Mouse (Mus musculus) cerebellum, postnatal 36 days (tissue): ENCODE data around the gene Smg8.
"Not testable (repeated sequence)": the region's sequence is repeated elsewhere in the genome, so short reads cannot be mapped to it uniquely, and the experiment has no call there.

Experiments
- DNase-seq, 2 experiments: peaks; one replicate each; pipeline ENCODE4 v3.0.0; 2021 to 2022; ENCODE audit warnings: mixed read lengths in 2 of 2

The Smg8 gene

DNA sequence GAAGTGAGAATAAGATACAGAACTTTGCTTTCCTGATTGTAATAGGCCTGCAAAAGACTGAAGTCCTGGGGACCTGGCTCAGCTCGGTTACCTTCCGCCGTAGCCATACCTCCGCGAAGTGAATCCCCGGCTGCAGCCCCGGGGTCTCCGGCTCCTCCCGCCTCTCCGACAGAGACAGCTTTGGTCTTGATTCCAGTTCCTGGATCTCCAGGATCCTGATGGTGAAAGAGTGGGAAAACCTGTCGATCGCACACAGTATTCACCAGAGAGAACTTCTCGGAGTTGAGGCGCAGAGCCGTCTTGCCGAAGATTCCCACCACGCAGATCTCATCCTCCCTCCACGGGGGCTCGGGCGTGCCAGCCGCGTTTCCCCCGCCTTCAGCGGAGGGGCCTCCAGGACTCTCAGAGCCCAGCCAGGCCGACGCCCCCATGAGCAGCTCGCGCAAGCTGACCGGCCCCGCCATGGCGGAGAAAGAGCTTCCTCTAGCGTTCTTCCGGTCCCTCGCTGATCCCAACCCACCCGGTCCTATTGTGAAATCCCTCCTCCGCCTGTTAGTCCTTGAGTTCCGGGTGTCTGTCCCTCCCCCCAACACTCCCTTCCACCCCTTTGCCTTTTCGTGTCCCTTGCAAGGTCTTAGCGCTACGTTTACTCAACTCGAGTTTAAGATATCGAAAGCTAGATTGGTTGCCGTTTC lies at the start of gene Smg8:
Gene Smg8 (minus strand): TSS at position 485 of the 695 bp plus-strand sequence.
- peak; percentile 78 to 81 for DNase-seq

DNA sequence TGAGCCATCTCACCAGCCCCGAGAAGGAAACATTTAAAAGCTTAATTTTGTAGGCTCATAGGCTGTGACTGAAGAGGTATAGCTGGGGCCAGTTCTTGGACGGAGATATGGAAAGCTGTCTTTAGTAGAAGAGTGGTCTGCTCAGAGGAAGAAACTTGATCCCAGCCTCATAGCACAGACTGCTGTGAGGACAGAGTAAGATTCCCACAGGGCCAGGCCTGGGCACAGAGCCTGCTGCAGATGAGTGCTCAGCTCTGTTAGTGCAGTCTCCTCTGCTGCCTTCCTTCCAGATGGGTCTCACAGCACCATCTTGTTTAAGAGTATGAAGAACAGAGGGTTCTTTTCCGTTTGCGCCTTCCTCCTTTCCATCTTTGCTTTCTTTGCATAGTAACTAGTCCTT lies 49.7 kb upstream of the Smg8 start:
- no peak for DNase-seq

DNA sequence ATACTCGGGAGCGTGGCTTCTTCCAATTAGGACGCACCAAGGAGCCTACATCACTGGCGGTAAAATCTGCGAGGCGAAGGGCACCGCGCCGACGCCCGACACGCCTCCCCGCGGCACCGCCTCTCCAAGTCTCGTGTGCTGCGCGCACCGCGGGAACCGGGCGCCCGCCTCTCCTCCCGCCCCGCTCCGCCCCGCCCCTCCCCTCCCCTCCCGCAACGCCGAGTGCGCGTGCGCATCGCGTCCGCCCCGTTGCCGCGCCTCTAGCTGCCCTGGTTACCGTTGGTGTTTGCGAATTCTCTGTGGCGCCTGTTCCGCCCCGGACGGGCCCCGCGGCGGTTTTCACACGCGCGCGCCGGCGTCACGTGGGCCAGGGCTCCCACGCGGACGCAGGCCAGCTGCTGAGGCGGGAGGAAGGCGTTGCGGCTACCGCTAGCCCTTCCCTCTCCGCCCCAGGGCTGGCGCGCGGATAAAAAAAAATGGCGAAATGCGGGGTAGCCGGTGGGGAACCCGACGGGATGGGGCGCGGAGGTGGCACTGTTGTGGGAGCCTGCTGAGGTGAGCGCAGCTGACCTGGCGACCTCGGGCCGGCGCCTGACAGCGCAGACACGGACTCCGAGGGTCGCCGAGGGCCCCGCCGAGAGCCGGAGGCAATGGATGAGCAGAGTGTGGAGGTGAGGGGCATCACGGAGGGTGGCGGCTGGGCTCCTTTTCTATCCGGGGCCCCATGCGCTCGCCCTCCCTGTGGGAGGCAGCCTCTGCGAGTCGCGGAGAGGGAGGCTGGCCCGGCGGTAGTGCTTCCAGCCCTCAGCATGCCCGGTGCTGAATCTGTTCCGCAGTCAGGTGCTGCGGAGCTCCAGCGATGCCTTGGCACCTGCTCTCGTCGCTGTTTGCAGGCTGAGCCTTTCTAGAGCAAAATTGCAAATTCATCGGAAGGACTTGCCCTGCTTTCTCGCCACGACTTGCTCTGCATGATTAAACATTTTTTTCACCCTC lies 40.5 kb upstream of the Smg8 start, which contains the start of gene Trim37:
Gene Trim37 (plus strand): TSS at position 254 of the 993 bp plus-strand sequence.
- peak; percentile 82 to 86 for DNase-seq

DNA sequence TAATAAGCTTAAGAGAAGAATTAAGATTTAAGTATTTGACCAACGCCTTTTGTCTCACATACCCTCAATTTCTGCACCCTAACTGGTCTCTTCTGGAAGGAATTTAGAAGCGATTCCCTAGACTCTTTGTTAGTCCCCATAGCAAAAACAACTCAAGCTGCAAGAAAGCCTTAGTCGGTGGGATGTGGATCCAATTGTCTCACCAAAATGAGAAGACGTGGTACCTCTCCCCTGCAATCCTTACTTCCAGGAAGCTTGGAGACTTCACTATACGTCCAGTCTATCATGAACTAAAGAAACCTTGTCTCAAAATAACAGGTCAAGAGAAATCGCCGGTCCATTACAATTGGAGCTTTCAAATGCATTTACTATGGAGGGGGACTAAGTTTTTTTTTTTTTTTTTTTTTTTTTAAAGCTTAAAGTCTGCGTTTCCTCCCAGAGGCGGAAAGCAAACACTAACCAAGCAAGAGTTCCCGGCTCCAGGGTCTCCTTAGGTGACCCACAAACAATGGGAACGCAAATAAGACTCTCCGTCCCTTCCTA lies 39.8 kb upstream of the Smg8 start:
- DNase-seq = no peak

DNA sequence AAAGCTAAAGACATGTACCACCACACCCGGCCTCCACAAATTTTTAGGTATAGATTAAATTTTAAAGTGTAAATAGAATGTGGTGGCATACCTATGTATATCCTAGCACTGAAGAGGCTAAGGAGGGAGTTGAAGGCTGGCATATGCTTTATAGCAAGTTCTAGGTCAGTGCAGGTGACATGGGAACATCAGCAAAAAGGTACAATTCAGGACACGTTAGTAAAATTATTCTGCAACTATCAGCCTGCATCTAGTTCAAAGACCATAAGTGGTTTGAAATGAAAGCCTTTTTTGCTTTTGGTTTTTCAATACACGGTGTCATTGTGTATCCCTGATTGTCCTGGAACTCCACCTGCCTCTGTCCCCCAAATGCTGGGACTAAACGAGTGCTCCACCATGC lies 39.0 kb upstream of the Smg8 start:
- no peak for DNase-seq

DNA sequence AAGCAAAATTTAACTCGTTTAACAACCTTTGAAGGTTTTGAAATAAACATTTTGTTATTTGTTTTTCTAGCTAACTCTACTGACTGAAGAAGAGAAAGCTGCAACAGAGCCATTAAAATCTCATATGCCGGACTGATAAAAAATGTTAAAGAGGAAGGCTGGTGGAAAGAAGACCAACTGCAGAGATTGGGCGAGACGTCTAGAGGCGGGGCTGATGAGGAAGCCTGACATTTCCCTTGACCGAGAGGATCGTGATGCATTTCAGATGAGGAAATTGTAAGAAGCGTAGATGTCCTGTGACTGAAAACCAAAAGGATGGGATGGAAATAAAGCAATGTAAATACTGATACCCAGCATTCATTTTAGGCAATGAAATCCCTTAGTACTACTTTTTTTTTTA lies 35.3 kb upstream of the Smg8 start:
- DNase-seq = no peak

DNA sequence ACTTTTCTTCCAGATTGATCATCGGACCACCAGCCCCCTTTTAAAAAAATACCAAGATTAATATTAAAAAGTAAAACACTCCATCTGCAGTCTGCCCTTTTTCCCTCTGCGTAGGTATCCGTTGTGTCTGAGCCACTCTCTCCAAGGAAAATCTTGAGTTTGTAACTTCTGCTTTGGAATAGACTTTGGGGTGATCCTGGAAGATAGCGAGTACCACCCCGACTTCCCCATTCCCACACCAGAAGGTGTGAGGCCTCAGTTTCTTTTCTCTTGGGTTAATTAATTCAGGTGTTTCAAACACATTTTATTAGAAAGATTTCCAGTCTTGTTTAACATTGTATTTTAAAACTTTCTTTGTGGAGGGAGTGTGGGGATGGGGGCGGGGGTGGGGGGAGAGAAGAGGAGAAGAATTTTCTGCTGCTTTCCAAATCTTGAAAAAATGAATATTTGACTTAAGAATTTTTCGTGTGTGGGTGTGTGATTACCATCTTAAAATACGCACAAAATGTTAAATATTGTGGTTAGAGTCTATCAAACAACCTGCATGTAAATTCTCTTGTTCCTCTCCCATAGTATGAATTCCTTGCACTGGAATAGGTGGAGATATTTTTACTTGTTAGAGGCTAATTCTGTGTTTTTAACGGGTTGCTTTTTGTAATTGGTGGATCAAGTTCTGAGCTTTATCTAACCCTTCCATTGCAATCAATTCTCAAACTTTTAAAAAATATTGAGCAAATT lies 23.8 kb upstream of the Smg8 start:
- no peak for DNase-seq

DNA sequence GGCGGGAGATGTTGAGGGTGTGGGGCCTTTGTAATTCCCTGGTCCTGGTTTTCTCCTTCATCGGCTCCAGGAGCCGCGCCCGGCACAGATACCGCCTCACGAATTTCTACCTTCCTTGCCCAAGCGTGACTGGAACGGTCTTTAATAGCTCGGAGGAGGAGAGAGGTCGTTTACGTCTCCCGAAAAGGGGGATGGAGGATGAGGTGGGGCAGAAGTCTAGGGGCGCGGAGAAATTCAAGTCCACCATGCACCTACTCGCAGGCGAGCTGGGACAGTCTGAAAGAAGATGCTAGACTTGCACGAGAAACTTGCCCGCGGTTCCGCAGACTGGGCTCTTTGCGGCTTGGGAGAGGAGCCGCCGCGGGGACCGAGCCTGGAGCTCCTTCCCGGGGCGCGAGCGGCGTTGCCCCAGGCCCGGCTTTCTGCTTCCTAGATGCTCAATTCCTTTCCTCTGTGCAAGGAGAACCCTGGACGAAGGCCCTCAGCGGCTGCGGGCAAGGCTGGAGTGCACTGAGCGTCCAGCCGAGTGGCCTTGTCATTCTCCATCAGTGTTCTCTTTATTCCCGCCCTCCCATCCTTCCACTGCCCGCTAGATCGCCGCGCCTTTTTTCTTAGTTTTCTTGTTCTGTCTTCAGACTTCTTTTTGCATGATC lies 23.1 kb upstream of the Smg8 start:
- DNase-seq = peak; percentile 22 to 27

DNA sequence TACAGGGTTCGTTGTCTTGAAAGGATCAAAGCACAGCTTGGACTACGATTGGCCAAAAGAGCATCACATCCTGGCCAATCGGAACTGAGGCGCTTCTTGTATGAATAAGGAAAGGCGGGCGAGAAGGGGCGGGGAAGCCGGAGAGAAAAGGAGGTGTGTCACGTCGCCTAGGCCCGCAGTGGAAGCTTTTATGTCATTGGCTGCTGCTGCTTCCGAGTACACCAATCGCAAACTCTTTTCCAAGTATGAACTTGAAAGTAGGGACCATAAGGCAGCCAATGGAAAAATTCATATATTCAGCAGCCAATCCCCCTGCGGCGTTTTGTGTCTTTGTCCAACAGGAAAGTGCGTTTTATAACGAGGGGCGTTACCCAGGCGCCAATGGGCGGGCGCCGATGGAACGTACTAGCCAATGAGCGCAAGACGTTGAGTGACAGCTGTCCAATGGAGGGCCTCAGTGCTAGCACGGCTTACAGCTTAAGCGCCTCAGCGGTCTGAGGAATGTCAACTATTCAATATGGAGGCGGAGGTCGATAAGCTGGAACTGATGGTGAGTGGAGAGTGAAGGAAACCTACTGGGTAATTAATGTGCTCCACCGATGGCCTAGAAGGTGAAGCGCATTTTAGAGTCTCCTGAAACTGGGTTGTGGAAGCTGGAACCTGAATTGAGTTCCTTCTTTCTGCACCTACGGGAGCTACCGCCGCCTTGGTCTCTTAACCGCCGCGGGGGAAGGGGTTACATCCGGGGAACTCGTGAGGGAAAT lies 22.4 kb upstream of the Smg8 start, which contains the start of gene Ska2:
Gene Ska2 (plus strand): TSS at position 480 of the 764 bp plus-strand sequence.
- peak; percentile 95 to 97 for DNase-seq

DNA sequence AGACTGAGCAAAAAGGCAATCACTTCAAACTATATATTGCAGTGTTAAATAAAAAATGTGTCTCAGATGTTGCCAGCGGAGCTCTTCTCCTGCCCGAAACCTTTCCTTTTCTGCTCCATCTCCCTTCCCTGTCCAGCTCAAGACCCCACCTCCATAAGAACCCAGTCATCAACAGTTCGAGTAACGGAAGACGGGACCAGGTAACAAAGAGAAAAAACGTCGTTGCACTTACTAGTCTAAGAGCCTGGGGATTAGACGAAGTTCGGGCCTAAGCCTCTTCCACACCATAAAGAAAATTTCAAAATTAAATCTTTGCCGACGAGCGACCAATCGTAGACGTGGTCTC lies 21.8 kb upstream of the Smg8 start, which contains the start of gene Prr11:
Gene Prr11 (minus strand): TSS at position 300 of the 346 bp plus-strand sequence.
- DNase-seq = no peak

DNA sequence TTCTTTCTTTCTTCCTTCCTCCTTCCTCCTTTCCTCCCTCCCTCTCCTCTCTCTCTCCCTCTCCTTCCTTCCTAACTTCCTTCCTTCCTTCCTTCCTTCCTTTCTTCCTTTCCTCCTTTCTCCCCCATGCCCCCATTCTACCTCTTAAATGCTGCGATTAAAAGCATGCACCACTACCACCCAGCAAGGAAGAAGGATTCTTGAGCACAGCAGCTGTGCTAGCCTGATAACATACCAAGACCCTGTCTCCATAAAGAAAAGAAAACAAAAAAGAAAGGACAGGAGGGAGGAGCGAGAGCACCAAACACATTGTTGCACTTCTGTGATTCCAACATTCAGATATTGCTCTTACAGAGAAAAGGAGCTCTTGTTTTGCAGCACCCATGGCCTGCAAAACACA lies 568 bp upstream of the Smg8 start:
- DNase-seq = no peak

DNA sequence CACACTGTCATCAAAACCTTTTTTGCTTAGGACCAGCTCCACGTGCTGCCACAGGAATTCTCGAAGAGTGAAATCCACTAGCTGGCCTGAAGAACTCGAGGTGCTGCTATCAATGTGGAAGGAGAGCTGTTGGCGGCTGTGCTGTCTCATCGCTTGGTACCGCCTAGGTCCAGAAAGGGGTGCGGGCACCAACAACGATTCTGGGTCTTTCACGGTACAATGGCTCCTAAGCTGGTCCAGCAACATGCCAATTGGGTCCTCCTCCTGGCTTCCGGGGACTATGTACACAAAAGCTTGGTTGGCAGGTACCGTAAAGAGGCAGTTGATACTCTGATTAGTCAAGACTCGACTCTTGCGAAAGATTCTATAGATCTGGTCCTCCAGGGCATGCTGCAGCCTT lies 1.1 kb downstream of the Smg8 start:
- DNase-seq = no peak

DNA sequence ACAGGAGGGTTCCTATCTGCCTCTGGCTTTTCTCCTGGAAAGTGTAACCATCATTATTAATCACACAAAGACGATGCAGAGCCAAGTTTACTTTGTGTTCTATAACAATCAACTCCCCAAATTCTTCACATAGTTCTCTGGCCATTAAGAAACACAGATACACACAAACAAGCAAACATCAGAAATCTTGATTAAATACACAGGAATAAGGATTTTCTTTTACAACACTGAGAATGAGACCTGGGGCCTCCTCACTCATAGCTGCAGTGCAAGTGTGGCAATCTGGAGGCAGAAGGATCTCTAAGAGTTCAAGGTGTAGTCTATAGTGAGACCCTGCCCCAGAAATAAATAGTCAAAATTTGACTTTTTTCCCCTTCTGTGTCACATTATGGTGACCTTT lies 2.9 kb downstream of the Smg8 start:
- DNase-seq = no peak

DNA sequence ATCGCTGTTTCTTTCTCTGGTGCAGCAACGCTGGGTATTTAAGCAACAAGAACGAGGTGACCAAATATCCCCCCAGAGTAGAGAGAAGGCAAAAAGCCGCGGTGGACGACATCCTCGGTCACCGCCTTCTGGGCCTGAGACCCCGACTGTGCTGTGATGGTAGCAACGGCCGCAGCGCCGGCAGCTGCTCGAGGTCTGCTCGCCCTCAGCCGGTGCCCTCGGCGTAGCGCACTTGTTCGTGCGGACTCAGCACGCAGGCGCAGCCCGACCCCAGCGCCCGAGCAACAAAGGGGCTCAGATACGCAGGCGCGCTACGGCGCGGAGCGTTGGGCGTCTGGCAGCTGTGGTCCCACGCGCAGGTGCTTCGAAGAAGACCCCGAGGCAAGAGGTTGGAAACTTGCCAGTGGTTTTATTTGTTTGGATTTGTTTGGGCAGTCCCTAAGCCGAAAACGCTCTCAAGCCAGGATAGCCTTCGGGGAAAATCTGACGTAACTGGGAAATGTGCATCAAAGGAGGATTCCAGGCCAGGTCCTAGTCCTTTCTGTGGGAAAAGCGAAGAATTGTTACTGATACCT lies 12.6 kb downstream of the Smg8 start, which contains the start of gene Gdpd1:
Gene Gdpd1 (minus strand): TSS at position 197 of the 575 bp plus-strand sequence.
- peak; percentile 87 to 90 for DNase-seq

DNA sequence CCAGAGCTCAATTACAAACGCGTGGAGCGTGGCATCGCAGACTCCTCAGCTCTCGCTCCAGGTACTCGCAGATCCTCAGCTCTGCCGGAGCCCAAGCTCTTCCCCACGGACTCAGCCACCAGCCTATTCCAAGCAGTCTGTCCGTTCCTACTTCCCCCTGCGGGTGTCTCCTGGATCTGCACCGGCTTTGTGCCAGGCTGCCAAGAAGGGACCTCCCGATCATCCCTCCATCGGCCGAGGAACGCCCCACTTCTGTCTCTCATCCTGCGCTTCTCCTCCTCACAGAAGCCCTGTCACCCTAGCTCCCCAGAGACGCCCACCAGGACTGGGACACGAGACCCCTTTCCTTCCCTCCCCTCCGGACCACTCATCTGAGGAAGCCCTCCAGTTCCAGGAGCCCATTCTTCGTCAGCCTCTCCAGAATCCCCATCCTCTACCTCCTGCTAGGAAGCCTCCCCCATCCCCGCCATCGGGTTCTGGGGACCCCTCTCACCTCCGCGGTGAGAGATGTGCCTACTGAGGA lies 13.2 kb downstream of the Smg8 start:
- peak; percentile 73 to 77 for DNase-seq

DNA sequence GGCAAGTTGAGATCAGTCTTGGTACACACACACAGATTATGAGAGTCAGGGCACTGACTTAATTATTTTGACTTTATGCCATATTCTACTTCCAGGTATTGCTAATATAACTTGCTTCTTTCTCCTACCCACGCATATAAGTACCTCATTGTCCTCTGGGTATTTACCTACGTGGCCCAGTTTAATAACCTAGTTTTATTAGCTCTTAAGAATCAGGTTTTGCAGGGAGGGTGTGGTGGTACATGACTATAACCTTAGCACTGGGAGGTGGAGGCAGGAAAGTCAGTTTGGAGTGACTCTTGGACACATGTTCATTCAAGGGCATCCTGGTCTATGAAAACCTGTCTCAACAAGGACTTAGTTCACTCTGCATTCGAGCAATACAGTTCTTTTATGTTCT lies 24.5 kb downstream of the Smg8 start:
- DNase-seq = no peak

DNA sequence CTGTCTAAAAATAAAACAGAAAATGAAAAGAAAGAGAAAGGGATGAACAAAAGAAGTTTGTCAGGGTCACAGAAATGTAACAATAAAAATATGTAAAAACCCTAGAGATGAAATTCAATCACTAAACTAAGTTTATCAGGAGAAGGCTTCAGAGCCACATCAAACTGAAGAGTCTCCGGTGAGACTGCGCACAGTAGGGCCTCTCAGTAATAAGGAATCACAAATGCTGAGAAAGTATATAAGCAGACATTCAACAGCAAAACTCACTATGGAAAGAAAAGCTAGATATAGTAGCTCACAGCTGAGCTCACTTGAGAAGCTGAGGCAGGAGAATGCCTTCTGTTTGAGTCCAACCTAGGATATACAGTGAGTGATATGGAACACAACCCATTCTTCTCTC lies 26.2 kb downstream of the Smg8 start:
- DNase-seq = no peak

DNA sequence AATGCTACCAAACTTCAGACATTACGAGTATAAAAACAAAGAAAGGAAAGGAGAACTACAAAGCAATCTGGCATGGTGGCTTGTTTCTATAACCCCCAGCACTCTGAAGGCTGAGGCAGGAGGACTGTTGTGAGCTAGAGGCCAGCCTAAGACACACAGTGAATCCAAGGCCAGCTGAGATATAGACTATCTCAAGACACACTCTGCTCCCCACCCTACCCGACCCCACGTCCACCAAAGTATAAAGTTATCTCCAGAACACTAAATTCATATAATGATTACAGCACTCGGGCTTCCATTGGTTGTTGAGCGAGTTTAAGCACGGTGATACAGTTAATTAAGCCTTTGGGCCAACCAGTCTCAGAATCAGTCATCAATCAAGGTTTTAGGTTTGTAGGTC lies 30.3 kb downstream of the Smg8 start:
- DNase-seq = no peak

DNA sequence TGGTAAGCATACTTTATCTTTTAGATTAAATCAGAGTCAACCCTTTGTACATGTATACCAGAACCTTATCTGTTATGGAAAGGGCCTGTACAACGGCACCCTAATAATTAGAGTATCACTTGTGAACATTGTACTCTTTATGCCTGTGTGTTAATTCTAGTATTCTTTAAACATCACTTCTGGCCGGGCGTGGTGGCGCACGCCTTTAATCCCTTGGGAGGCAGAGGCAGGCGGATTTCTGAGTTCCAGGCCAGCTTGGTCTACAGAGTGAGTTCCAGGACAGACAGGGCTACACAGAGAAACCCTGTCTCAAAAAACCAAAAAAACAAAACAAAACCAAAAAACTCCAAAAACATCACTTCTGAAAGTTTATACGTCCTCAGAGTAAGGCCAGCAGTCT lies 37.7 kb downstream of the Smg8 start:
- not testable (repeated sequence) for DNase-seq

DNA sequence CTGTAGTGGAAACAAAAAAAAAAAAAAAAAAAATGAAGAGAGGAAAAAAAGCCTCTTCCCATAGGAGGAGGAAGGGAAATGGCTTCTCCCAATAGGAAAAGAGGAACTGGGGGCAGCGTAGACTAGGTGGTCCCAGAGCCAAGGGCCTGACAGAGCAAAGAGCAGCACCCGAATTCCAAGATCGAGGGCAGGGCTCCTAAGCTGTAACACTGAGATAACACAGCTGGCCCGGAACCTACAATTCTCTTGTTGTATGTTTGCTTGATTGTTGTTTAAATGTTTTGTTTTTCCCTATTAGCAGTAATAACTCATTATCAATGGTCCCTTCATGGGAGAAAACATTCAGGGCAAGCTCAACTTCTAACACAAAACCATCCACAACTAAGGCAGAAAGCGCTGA lies 39.6 kb downstream of the Smg8 start:
- no peak for DNase-seq

DNA sequence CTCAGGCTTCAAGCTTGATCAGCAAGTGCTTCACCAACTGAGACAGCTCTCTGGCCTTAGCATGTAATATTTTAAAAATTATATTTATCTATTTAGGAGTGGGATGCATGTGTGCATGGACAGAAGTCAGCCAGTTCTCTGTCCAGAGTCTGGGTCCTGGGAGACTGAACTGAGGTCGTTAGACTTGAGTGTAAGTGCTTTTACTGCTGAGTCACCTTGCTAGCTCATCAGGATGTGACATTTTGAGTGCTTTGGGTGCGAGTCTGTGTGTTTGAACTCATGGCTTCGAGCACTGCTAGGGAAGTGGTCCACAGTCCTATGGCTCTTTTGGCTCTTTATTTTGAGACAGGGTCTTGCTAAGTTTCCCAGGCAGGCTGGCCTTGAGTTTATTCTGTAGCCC lies 43.5 kb downstream of the Smg8 start:
- DNase-seq = no peak
